Mouse (Mus musculus) layer of hippocampus, postnatal 25 days (tissue): Measurements from ENCODE around the gene 4930432M17Rik. TPM values are rescaled to one million over a fixed set of nuclear protein-coding genes. Genes with fewer than 3 reads are reported as not detected.

Experiments
- total RNA-seq, 2 experiments: library from RNA; stranded (reverse); gene quantifications; 2 replicates each; pipeline ENCODE4 v1.2.3; 2021

4930432M17Rik gene
- total RNA-seq, 2 experiments from 2014 or later, result not detected

Other genes with a start within 250 kb of the 4930432M17Rik start
- gene Cnn3, start 244.3 kb upstream of the 4930432M17Rik start, total RNA-seq, result 100 to 1,000 TPM; 109 TPM
- gene Slc44a3, start 138.4 kb upstream of the 4930432M17Rik start, total RNA-seq, result not detected
- gene F3, start 52.8 kb downstream of the 4930432M17Rik start, total RNA-seq, result 10 to 100 TPM; 46.4 to 55.8 TPM
- 10 to 100 TPM; 58.7 to 64.8 TPM for gene Abcd3, start 144.5 kb downstream of the 4930432M17Rik start, total RNA-seq